Mouse (Mus musculus) MEL (cell line): ENCODE measurements at regions not wholly inside any gene's neighbourhood (a gene's known extent, or its start where the extent isn't known, plus 50 kb on each side); places are given as distances from the start of the nearest gene placed in this dataset.

Experiments
- DNase-seq: peaks from one replicate; pipeline ENCODE4 v3.0.0; 2011; ENCODE audit warnings: low read depth, low spot score
- H3K27ac ChIP-seq: 2 replicates; pipeline ENCODE4 v1.5.1; 2012; ENCODE audit warnings: low read depth, mild to moderate bottlenecking, control low read depth, low read length, moderate library complexity; ENCODE audit not compliant: control insufficient read depth
- H3K27me3 ChIP-seq, 2 experiments: fragments of 150-350 bp in 1 of 2; sonication (generic) in 1 of 2; 2 replicates each; pipeline ENCODE4 v1.6.1; 2012; ENCODE audit warnings: low read length in 2 of 2, mild to moderate bottlenecking in 2 of 2, improper control_type of control experiment in 1 of 2, moderate library complexity in 1 of 2; ENCODE audit not compliant: insufficient read depth in 2 of 2, control insufficient read depth in 1 of 2
- H3K36me3 ChIP-seq, 2 experiments: 2 replicates each; pipeline ENCODE4 v1.6.1; 2012 to 2014; ENCODE audit warnings: low read length in 2 of 2, improper control_type of control experiment in 1 of 2, inconsistent platforms in 1 of 2, mild to moderate bottlenecking in 1 of 2; ENCODE audit not compliant: insufficient read depth in 2 of 2, control insufficient read depth in 1 of 2
- H3K4me1 ChIP-seq, 2 experiments: fragments of 150-350 bp in 1 of 2; sonication (generic) in 1 of 2; 2 replicates each; pipeline ENCODE4 v1.6.1; 2012; ENCODE audit warnings: low read length in 2 of 2, improper control_type of control experiment in 1 of 2, mild to moderate bottlenecking in 1 of 2; ENCODE audit not compliant: insufficient read depth in 2 of 2, control insufficient read depth in 1 of 2
- H3K4me3 ChIP-seq, 2 experiments: fragments of 150-350 bp in 1 of 2; sonication (generic) in 1 of 2; 2 replicates each; pipeline ENCODE4 v1.5.1; 2012; ENCODE audit warnings: low read depth in 2 of 2, low read length in 2 of 2, mild to moderate bottlenecking in 2 of 2, moderate library complexity in 2 of 2, control low read depth in 1 of 2, improper control_type of control experiment in 1 of 2; ENCODE audit not compliant: control insufficient read depth in 1 of 2, insufficient read depth in 1 of 2
- H3K79me2 ChIP-seq: 2 replicates; pipeline ENCODE4 v1.6.1; 2012; ENCODE audit warnings: mild to moderate bottlenecking, low read length, moderate library complexity; ENCODE audit not compliant: control insufficient read depth, poor library complexity, insufficient read depth
- H3K9ac ChIP-seq: 2 replicates; pipeline ENCODE4 v1.6.1; 2012; ENCODE audit warnings: low read depth, mild to moderate bottlenecking, control low read depth, low read length, moderate library complexity; ENCODE audit not compliant: control insufficient read depth, poor library complexity, severe bottlenecking
- H3K9me3 ChIP-seq: fragments of 150-350 bp; sonication (generic); replicated peaks from 2 replicates; pipeline ENCODE4 v1.6.1; 2012; ENCODE audit warnings: mild to moderate bottlenecking, low read length, improper control_type of control experiment, moderate library complexity; ENCODE audit not compliant: insufficient read depth
- BHLHE40 ChIP-seq: IDR thresholded peaks from 2 replicates; pipeline ENCODE4 v1.6.1; 2012; ENCODE audit warnings: low read depth, mild to moderate bottlenecking, inconsistent platforms, low read length, improper control_type of control experiment, borderline replicate concordance
- E2F4 ChIP-seq: IDR thresholded peaks from 2 replicates; pipeline ENCODE4 v1.6.1; 2011; ENCODE audit warnings: low read depth, low read length, improper control_type of control experiment, borderline replicate concordance
- ELF1 ChIP-seq: IDR thresholded peaks from 2 replicates; pipeline ENCODE4 v1.6.1; 2014; ENCODE audit warnings: low read depth, mild to moderate bottlenecking, inconsistent platforms, low read length, improper control_type of control experiment, moderate library complexity
- ETS1 ChIP-seq: IDR thresholded peaks from 2 replicates; pipeline ENCODE4 v1.6.1; 2012; ENCODE audit warnings: low read depth, mild to moderate bottlenecking, inconsistent platforms, low read length, improper control_type of control experiment, moderate library complexity
- GABPA ChIP-seq: IDR thresholded peaks from 2 replicates; pipeline ENCODE4 v1.6.1; 2012; ENCODE audit warnings: low read depth, mild to moderate bottlenecking, inconsistent platforms, low read length, improper control_type of control experiment, moderate library complexity
- MAFK ChIP-seq: IDR thresholded peaks from 2 replicates; pipeline ENCODE4 v1.6.1; 2011; ENCODE audit warnings: low read depth, mild to moderate bottlenecking, low read length, improper control_type of control experiment, borderline replicate concordance
- MAX ChIP-seq: IDR thresholded peaks from 2 replicates; pipeline ENCODE4 v1.6.1; 2011; ENCODE audit warnings: low read length, improper control_type of control experiment
- MAZ ChIP-seq: IDR thresholded peaks from 2 replicates; pipeline ENCODE4 v1.6.1; 2012; ENCODE audit warnings: low read depth, mild to moderate bottlenecking, inconsistent platforms, low read length, improper control_type of control experiment
- MXI1 ChIP-seq: IDR thresholded peaks from 2 replicates; pipeline ENCODE4 v1.6.1; 2011; ENCODE audit warnings: mild to moderate bottlenecking, low read depth, low read length, improper control_type of control experiment
- MYB ChIP-seq: IDR thresholded peaks from 2 replicates; pipeline ENCODE4 v1.6.1; 2011; ENCODE audit warnings: mild to moderate bottlenecking, low read depth, low read length, improper control_type of control experiment
- NELFE ChIP-seq: IDR thresholded peaks from 2 replicates; pipeline ENCODE4 v1.6.1; 2011; ENCODE audit warnings: low read depth, low read length, improper control_type of control experiment
- NRF1 ChIP-seq: IDR thresholded peaks from 2 replicates; pipeline ENCODE4 v1.6.1; 2014; ENCODE audit warnings: low read depth, mild to moderate bottlenecking, inconsistent platforms, low read length, improper control_type of control experiment, moderate library complexity; ENCODE audit not compliant: poor library complexity, insufficient read depth, severe bottlenecking
- POLR2AphosphoS2 ChIP-seq: IDR thresholded peaks from 2 replicates; pipeline ENCODE4 v1.6.1; 2011; ENCODE audit warnings: low read length, improper control_type of control experiment
- POLR2AphosphoS5 ChIP-seq: IDR thresholded peaks from 2 replicates; pipeline ENCODE4 v1.6.1; 2012; ENCODE audit warnings: low read depth, borderline replicate concordance, mild to moderate bottlenecking, inconsistent platforms, low read length, moderate library complexity, mixed read lengths
- RAD21 ChIP-seq: IDR thresholded peaks from 2 replicates; pipeline ENCODE4 v1.6.1; 2011; ENCODE audit warnings: mild to moderate bottlenecking, low read depth, low read length, improper control_type of control experiment
- TBP ChIP-seq: IDR thresholded peaks from 2 replicates; pipeline ENCODE4 v1.8.0; 2011; ENCODE audit warnings: low read depth, low read length, improper control_type of control experiment
- USF1 ChIP-seq: IDR thresholded peaks from 2 replicates; pipeline ENCODE4 v1.6.1; 2014; ENCODE audit warnings: low read depth, mild to moderate bottlenecking, inconsistent platforms, low read length, improper control_type of control experiment, moderate library complexity
- USF2 ChIP-seq, 2 experiments: IDR thresholded peaks; 2 replicates each; pipeline ENCODE4 v1.6.1; 2011 to 2012; ENCODE audit warnings: improper control_type of control experiment in 2 of 2, low read length in 2 of 2, borderline replicate concordance in 1 of 2, inconsistent platforms in 1 of 2, low read depth in 1 of 2, mild to moderate bottlenecking in 1 of 2; ENCODE audit not compliant: insufficient read depth in 1 of 2
- ZKSCAN1 ChIP-seq: IDR thresholded peaks from 2 replicates; pipeline ENCODE4 v1.6.1; 2012; ENCODE audit warnings: low read depth, mild to moderate bottlenecking, inconsistent platforms, low read length, improper control_type of control experiment, moderate library complexity
- ZMIZ1 ChIP-seq: IDR thresholded peaks from 2 replicates; pipeline ENCODE4 v1.6.1; 2012; ENCODE audit warnings: low read depth, mild to moderate bottlenecking, inconsistent platforms, low read length, improper control_type of control experiment, moderate library complexity
- ZNF384 ChIP-seq: IDR thresholded peaks from 2 replicates; pipeline ENCODE4 v1.6.1; 2012; ENCODE audit warnings: low read depth, mild to moderate bottlenecking, inconsistent platforms, low read length, improper control_type of control experiment

DNA sequence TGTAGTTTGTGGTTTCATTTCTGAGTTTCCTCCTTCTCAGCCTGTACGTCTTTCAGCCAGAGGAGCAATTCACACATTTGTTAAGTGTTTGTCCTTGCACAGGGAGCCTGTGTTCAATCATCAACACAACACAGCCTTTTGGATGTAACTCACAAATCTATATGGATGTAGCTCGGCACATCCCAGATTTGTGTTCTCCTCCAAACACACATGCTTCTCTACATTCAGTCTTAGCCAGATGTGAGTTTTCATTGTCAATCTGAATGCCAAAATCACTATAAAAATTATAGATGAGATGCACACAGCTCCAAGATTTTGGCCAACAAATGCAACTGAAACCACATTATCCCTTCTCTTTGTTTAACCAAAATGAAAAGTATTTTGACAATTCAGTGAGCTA lies 380.9 kb downstream of the Gm9195 start:
- H3K36me3 ChIP-seq: no peaks in the 10 kb centered on the region
- H3K27me3 ChIP-seq: no peaks in the 10 kb centered on the region
- no peaks in the 10 kb centered on the region for H3K9me3 ChIP-seq
- DNase-seq: no peak
- TF ChIP-seq E2F4 (no peak), MAX (no peak), ZKSCAN1 (no peak), MYB (no peak), TBP (no peak), NELFE (no peak), POLR2AphosphoS2 (no peak), GABPA (no peak), POLR2AphosphoS5 (no peak), MAZ (no peak), ETS1 (no peak), RAD21 (no peak), ZMIZ1 (no peak), MAFK (no peak), ELF1 (no peak), USF2 (IDR thresholded peaks at IDR 0.05; ENCODE audit: borderline replicate concordance in 1 of 2, insufficient read depth in 1 of 2, low read depth in 1 of 2, low read length in 2 of 2) (no peak), ZNF384 (no peak)
- H3K4me3 ChIP-seq: no peak overlapping the region
- H3K4me1 ChIP-seq: no peaks in the 10 kb centered on the region
- no peak overlapping the region for H3K9ac ChIP-seq
- H3K79me2 ChIP-seq: no peaks in the 10 kb centered on the region
- no peak overlapping the region for H3K27ac ChIP-seq

DNA sequence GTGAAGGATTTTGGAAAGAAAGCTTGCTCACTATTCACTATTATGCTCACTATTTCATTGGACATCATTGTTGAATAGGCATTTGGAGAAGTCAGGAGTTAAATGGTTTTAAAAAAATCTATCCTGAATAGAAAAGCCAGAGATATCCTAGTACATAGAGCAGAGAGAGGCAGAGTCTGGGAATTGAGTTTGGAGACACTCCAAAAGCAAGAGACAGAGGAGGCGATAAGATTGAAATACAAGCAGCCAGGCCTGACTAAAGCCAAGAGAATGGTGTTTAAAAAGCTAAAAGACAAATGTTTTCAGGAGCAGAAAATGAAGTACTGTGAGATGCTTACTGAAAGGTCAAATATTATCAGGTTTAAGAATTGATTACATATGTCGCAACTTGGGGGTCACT lies 400.1 kb downstream of the Gm9195 start:
- no peaks in the 10 kb centered on the region for H3K27me3 ChIP-seq
- no peaks in the 10 kb centered on the region for H3K79me2 ChIP-seq
- no peaks in the 10 kb centered on the region for H3K4me1 ChIP-seq
- H3K36me3 ChIP-seq: no peaks in the 10 kb centered on the region
- H3K4me3 ChIP-seq: no peak overlapping the region
- H3K27ac ChIP-seq: no peak overlapping the region
- no peaks in the 10 kb centered on the region for H3K9me3 ChIP-seq
- H3K9ac ChIP-seq: no peak overlapping the region
- TF ChIP-seq ETS1 (no peak), USF1 (no peak), NRF1 (no peak), GABPA (no peak), BHLHE40 (no peak), MXI1 (no peak)
- DNase-seq: no peak
